Mouse (Mus musculus): ENCODE measurements around the gene Aspg.

The Aspg gene

DNA sequence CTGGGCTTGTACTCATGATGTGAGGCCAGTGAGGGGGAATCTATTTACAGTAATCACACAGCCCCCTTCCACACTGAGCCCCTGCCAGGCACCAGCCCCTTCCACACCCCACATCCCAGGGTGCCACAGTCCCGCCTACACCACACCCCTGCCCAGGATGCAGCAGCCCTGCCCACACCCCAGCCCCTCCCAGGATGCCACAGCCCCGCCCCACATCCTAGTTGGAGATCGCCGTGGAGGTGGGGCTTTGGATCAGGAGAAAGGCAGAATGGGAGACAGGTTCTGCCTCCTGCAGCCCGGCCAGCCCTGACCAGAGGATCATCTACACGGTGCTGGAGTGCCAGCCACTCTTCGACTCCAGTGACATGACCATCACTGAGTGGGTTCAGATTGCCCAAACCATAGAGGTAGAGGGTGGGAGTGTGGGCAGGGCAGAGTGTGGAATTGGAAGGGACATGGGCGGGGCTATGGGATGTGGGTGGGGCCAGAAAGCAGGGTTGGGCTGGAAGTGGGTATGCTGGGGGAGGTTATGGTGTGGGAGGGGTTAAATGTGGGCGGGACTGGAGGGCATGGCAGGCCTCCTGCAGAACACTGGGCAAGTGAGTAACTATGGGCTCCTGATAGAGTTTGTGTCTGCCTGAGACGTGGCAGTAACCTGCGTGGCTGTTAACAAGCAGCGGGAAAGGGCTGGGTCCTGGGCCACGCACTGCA lies 6.4 kb downstream of the Aspg start:
- no peak for DNase-seq (ENCODE audit: extremely low read depth, insufficient read length, low spot score)

DNA sequence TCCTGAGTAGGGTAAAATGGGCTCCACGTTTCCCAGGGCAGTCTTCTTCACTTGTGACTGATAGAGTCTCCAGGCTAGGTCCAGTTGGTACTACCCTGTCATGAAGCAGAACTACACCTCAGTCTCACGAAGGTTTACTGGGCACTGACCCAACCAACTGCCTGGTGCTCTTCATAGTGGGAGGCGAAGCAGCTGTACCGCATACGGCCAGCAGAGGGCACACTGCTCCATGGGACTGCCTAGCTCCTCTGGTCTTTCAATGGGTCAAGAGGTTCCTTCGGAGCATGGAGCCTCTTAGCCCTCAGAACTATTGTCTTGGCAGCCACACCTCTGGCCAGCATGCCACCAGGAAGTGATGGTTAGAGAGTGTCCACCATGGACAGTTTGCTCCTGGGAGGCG lies 7.2 kb downstream of the Aspg start:
- DNase-seq (ENCODE audit: extremely low read depth, insufficient read length, low spot score) = no peak

GRCm38 (mm10) chr12:112117006-112117405 lies 10.5 kb downstream of the Aspg start:
- no peak for DNase-seq (ENCODE audit: extremely low read depth, insufficient read length, low spot score)

DNA sequence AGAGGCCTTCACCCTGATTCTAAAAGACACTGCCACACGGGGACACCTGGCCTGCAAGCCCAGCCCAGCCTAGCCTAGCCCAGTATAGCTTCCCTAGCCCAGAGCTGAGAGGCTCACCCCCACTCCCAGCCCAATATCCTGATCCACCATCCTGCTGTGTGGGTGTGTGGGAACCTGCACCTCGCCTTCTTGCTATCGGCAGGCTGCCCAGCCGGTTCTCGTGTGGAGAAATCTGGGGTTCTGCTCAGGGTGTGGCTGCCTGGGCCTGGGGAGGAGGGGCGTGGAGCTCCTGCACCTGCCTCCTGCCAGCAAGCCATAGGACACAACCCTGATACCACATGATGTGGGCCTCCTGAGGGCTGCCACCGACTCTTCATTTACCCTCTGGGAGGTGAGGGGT lies 11.2 kb downstream of the Aspg start:
- no peak for DNase-seq (ENCODE audit: extremely low read depth, insufficient read length, low spot score)

- DNase-seq (ENCODE audit: extremely low read depth, insufficient read length, low spot score) = no peak
These were observed 14.7 kb downstream of the Aspg start for GRCm38 (mm10) chr12:112121188-112121587.

DNA sequence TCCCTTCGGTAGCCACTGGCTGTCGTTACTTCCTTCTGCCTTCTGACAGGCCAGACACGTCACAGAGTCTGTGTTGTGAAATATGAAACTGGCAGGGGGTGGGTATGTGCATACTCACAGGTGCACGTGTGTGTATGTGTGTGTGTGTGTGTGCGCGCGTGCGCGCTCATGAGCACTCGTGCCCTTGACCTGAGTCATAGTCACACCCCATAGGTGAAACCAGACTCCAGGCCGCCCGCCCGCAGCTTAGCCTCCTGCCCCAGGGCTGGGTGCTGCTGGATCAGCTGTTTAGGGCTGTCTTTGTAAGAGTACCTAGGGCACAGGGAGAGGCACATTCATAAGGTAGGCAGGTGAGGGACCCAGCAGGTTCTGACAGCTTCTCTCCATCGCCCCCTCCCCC lies 19.4 kb downstream of the Aspg start:
- no peak for DNase-seq (ENCODE audit: extremely low read depth, insufficient read length, low spot score)

- no peak for DNase-seq (ENCODE audit: extremely low read depth, insufficient read length, low spot score)
These were observed 20.6 kb downstream of the Aspg start for GRCm38 (mm10) chr12:112126931-112127635.

GRCm38 (mm10) chr12:112128526-112128925 lies 22.0 kb downstream of the Aspg start:
- DNase-seq (ENCODE audit: extremely low read depth, insufficient read length, low spot score) = no peak

- DNase-seq (ENCODE audit: extremely low read depth, insufficient read length, low spot score) = no peak
These were observed 22.9 kb downstream of the Aspg start for GRCm38 (mm10) chr12:112129300-112129856.

- no peak for DNase-seq (ENCODE audit: extremely low read depth, insufficient read length, low spot score)
These were observed 23.8 kb downstream of the Aspg start for GRCm38 (mm10) chr12:112130161-112130860.

- no peak for DNase-seq (ENCODE audit: extremely low read depth, insufficient read length, low spot score)
These were observed 24.5 kb downstream of the Aspg start for GRCm38 (mm10) chr12:112130957-112131356.

DNA sequence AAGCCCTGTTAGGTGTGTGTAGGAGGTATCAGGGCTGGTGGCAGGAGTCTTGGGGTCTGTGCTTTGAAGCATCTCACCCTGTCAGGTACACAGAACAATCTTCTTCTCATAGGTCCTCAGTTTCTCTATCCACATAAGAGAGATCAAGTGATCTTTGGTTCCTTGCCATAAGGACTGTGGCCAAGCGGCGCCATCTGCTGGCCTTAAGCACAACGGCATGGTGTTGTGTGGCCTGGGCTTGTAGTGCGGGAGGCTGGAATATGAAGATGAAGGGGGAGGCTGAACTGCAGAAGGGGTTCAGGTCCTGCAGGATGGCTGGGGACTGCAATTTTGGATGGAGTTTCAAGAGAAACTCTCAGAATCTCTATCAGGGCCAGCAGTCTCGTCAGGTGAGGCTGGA lies 33.8 kb downstream of the Aspg start:
- no peak for DNase-seq (ENCODE audit: extremely low read depth, insufficient read length, low spot score)

DNA sequence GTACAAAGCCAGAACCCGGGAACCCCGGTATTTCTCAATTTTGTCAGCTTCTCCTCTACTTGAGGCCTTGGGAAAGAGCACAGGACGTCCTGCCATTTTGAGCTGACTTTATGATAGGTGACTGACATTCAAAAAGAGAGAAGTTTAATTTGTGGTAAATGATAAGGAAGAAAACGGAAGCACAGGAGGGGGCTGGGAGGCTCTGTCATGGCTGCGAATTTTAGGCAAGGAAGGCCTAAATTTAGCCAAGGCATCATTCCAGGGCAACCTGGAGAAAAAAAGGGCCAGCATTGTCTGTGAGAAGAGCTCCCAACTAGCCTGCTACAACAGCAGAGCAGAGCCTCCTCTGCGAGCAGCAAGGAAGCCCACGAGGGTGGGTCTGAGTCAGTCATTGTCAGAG lies 34.3 kb downstream of the Aspg start:
- no peak for DNase-seq (ENCODE audit: extremely low read depth, insufficient read length, low spot score)

DNA sequence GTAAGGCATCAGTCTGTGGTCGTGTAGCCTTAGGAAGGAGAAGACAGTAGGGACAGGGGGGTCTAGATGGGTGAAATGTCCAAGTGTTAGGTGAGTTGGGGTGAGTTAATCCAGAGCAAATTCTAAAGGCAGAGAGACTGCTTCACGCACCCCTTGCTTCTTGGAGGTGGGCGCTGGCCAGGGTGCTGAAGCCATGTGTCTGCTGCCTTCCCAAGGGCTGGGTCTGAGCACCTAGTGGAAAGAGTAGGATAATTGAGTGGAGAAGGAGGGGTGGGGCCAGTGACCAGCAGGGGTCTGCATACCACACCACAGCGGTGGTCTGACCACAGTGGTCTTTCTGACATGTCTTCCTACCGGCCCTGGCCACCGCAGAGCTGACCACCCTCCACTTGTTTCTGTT lies 34.8 kb downstream of the Aspg start:
- DNase-seq (ENCODE audit: extremely low read depth, insufficient read length, low spot score) = no peak

DNA sequence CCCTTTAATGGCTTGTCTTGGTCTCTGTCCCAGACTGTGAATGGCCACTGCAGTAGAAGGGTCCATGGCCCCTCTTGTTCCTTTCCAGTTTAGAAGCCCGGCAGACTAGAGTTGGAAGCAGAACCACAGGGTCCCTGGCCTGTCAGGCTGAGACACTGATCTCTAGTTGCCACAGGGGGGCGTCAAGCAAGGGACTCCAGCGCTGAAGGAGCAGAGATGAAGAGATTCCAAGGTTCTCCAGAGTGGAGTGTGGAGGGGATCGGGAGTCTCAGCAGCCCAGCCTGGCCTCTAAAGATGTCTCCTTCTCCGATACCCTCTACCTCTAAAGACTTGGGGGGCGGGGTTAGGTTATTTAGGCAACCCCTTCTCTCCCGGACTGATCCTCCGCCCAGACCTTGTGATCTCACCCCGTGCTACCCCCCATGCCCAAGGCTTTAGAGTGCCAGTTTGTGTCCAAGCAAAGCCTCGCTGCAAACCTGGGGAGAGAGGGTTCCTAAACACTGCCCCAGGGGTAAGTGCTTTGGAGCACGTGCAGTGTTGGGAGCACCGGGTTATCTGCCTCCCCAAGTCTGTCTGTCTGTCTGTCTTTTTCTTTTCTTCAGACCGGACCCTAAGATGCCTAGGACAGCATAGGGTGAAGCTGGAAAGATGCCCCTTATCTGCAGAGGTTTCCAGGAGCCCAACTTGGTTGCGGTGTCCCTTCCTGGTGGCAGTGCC lies 36.8 kb downstream of the Aspg start:
- DNase-seq (ENCODE audit: extremely low read depth, insufficient read length, low spot score) = no peak

DNA sequence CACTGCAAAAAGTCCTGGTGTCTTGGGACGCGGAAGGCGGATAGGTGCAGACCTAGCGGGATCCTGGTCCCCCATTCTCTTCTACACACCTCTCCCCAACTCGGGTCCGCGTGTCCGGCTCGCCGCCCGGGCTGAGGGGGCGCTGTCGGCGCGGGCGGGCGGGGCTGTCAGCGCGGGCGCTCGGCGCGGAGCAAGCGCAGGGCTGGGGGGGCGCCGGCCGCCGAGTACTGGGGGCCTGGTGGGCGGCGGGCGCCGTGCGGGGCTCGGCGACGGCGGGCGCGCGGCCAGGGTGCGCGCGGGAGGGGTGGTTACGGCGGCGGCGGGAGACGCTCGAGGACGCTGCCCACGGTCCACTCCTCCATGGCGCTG lies 37.3 kb downstream of the Aspg start:
- DNase-seq (ENCODE audit: extremely low read depth, insufficient read length, low spot score) = no peak

GRCm38 (mm10) chr12:112144377-112145115 lies 38.1 kb downstream of the Aspg start:
- DNase-seq (ENCODE audit: extremely low read depth, insufficient read length, low spot score) = no peak

GRCm38 (mm10) chr12:112145211-112145874 lies 38.9 kb downstream of the Aspg start:
- DNase-seq (ENCODE audit: extremely low read depth, insufficient read length, low spot score) = no peak

- DNase-seq (ENCODE audit: extremely low read depth, insufficient read length, low spot score) = no peak
These were observed 39.6 kb downstream of the Aspg start, which contains the start of gene Kif26a for GRCm38 (mm10) chr12:112145875-112146651. TSS of gene Kif26a (plus strand) at chr12:112146208.

Data from 3134 (cell line).